Mouse (Mus musculus) limb, embryonic 11.5 days (tissue): ENCODE measurements around the gene Cd84. TPM values are rescaled to one million over a fixed set of nuclear protein-coding genes. Genes with fewer than 3 reads are reported as not detected.

Experiments used
- polyA plus RNA-seq: library from polyadenylated mRNA; unstranded; fragments of >200 nt; fragmentation: Nextera tagmentation; extraction: Ambion mirVana; gene quantifications from 2 replicates; pipeline ENCODE4 v1.2.1, GENCODE M21; 2014

The Cd84 gene
- polyA plus RNA-seq, 1 experiment from 2014 or later: 0.32 TPM

Other genes starting within 250 kb of the Cd84 start
- not detected in 2 replicates for gene Ly9, start 232.3 kb upstream of the Cd84 start, polyA plus RNA-seq
- not detected in 2 replicates for gene Slamf7, start 186.7 kb upstream of the Cd84 start, polyA plus RNA-seq
- 0.49 and 0.52 TPM in 2 replicates for gene Cd48, start 157.7 kb upstream of the Cd84 start, polyA plus RNA-seq
- 0.35 and 0.51 TPM in 2 replicates for gene Slamf1, start 72.6 kb upstream of the Cd84 start, polyA plus RNA-seq
- gene Gm10521, start 56.0 kb downstream of the Cd84 start, polyA plus RNA-seq: not detected in 2 replicates
- not detected in 2 replicates for gene Slamf6, start 77.8 kb downstream of the Cd84 start, polyA plus RNA-seq
- gene Vangl2, start 188.7 kb downstream of the Cd84 start, polyA plus RNA-seq: 23.3 and 26.3 TPM in 2 replicates
- not detected in 2 replicates for gene Nhlh1, start 217.9 kb downstream of the Cd84 start, polyA plus RNA-seq
- gene Copa, start 242.8 kb downstream of the Cd84 start, polyA plus RNA-seq: 173 and 197 TPM in 2 replicates
- gene Ncstn, start 243.1 kb downstream of the Cd84 start, polyA plus RNA-seq: 86.8 and 89.2 TPM in 2 replicates